Mouse (Mus musculus): ENCODE data around the gene Rsph1.

Rsph1 gene

GRCm38 (mm10) chr17:31207771-31208334 is 69.3 kb downstream of the Rsph1 start, which contains the start of gene Ubash3a:
TSS of gene Ubash3a (plus strand) at chr17:31207873.
- no peak for DNase-seq (ENCODE audit: low spot score)
